Mouse (Mus musculus): ENCODE data around the gene Wdr38. TPM values are rescaled to one million over a fixed set of nuclear protein-coding genes. Genes with fewer than 3 reads are reported as not detected.

Gene Wdr38
- polyA plus RNA-seq, 1 experiment from 2014 or later, result 1.1 TPM

Other genes with a start within 250 kb of the Wdr38 start
- 0.39 and 0.68 TPM in 2 replicates for gene Nr6a1, start 69.8 kb upstream of the Wdr38 start, polyA plus RNA-seq (2015; fragmentation: Nextera tagmentation; extraction: Ambion mirVana)
- gene Olfml2a, start 65.5 kb upstream of the Wdr38 start, polyA plus RNA-seq (2015; fragmentation: Nextera tagmentation; extraction: Ambion mirVana), result 7.2 and 11.5 TPM in 2 replicates
- 78.9 and 88.5 TPM in 2 replicates for gene Arpc5l, start 7.9 kb downstream of the Wdr38 start, polyA plus RNA-seq (2015; fragmentation: Nextera tagmentation; extraction: Ambion mirVana)
- 474 and 613 TPM in 2 replicates for gene Rpl35, start 8.1 kb downstream of the Wdr38 start, polyA plus RNA-seq (2015; fragmentation: Nextera tagmentation; extraction: Ambion mirVana)
- gene Golga1, start 68.1 kb downstream of the Wdr38 start, polyA plus RNA-seq (2015; fragmentation: Nextera tagmentation; extraction: Ambion mirVana), result 19.0 and 23.2 TPM in 2 replicates
- 5.3 and 6.5 TPM in 2 replicates for gene Scai, start 193.3 kb downstream of the Wdr38 start, polyA plus RNA-seq (2015; fragmentation: Nextera tagmentation; extraction: Ambion mirVana)
- 46.4 and 48.8 TPM in 2 replicates for gene Ppp6c, start 229.0 kb downstream of the Wdr38 start, polyA plus RNA-seq (2015; fragmentation: Nextera tagmentation; extraction: Ambion mirVana)